Mouse (Mus musculus): Measurements from ENCODE around the gene Klhl25. TPM values are rescaled to one million over a fixed set of nuclear protein-coding genes. Genes with fewer than 3 reads are reported as not detected.
"Not testable (repeated sequence)": the region's sequence is repeated elsewhere in the genome, so short reads cannot be mapped to it uniquely, and the experiment has no call there.

Klhl25 gene
- polyA plus RNA-seq, 1 experiment from 2014 or later: 19.6 TPM

DNA sequence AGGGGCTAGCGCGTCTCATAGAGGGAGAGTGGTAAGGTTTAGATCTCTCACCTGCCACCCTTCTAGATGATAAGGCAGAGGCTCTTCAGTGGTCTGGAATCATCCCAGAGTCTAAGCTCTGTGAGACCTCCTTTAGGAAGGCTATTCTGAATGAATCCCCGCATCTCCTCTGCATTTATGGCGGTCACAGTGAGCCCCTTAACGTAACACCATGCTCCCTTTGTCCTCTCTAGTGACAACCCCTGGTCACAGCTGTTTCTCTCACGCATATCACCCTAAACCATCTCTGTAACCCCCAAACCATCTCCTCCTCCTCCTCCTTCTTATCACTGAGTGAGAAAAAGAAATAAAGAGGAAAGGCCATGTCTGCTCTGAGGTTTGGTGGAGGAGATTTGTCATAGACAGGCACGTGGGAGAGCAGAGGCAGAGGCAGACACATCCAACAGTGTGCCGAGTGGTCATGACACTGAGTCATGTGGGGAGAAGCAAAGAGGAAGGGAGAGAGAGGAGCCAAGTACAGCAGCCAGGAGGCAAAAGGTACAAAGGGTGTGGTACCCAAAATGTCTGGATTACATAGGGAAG is 25.9 kb upstream of the Klhl25 start:
- Histone ChIP-seq H3K9me3 (ENCODE audit: low read length) (no peaks in the 10 kb centered on the region), H3K36me3 (ENCODE audit: insufficient read depth, low read length) (no peaks in the 10 kb centered on the region), H3K4me2 (replicated peaks; ENCODE audit: low read depth, low read length) (no peak overlapping the region), H3K4me1 (ENCODE audit: insufficient read depth, low read length) (no peaks in the 10 kb centered on the region), H3K27ac (ENCODE audit: low read length) (no peak overlapping the region), H3K9ac (replicated peaks; ENCODE audit: low read length) (no peak overlapping the region), H3K4me3 (ENCODE audit: low read length) (no peak overlapping the region), H3K27me3 (ENCODE audit: insufficient read depth, low read length) (no peaks in the 10 kb centered on the region)
- no peak for ATAC-seq (ENCODE audit: low FRiP score, low TSS enrichment)
- WGBS: 65% methylated on average over 8 of the region's 8 CpGs

GRCm38 (mm10) chr7:75823071-75823470 is 25.0 kb upstream of the Klhl25 start:
- Histone ChIP-seq H3K9ac (replicated peaks; ENCODE audit: low read length) (no peak overlapping the region), H3K9me3 (ENCODE audit: low read length) (no peaks in the 10 kb centered on the region), H3K27ac (ENCODE audit: low read length) (no peak overlapping the region), H3K4me1 (ENCODE audit: insufficient read depth, low read length) (no peaks in the 10 kb centered on the region), H3K27me3 (ENCODE audit: insufficient read depth, low read length) (no peaks in the 10 kb centered on the region), H3K4me2 (replicated peaks; ENCODE audit: low read depth, low read length) (no peak overlapping the region), H3K36me3 (ENCODE audit: insufficient read depth, low read length) (no peaks in the 10 kb centered on the region), H3K4me3 (ENCODE audit: low read length) (no peak overlapping the region)
- 78% methylated on average over 2 of the region's 2 CpGs for WGBS
- ATAC-seq (ENCODE audit: low FRiP score, low TSS enrichment): no peak

DNA sequence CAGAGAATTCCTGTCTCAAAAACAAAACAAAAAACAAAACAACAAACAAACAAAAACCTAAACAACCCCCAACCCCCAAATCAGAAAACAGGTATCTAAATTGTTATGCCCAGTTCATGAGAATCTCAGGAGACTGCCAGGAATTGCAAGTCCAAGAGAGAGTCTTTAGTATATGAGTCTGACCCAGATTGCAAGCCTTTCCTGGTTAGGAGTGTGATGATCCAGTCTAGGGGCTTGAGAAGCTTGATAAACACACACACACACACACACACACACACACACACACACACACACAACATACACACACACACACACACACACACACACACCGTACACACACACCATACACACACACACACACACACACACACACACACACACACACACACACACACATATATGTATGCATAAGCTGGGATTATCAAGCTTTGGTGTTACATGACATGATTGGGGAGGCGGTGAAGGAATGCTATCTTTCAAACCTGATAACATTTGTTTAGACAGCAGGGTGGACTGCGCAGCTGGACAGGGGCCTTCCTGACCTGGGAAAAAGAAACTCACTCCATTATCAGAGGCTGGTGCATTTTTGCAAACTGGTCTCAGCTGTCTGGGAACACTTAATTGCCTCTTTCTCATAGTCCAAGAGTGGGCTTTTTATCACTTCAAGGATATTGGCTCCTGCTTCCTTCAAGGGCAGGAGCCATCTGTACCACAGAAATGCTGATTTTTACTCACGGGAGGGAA is 21.6 kb upstream of the Klhl25 start:
- no peak overlapping the region for H3K9ac ChIP-seq (replicated peaks; ENCODE audit: low read length)
- 66% methylated on average over 3 of the region's 4 CpGs for WGBS
- ATAC-seq (ENCODE audit: low FRiP score, low TSS enrichment): no peak
- H3K27ac ChIP-seq (ENCODE audit: low read length): no peak overlapping the region
- no peak overlapping the region for H3K4me3 ChIP-seq (ENCODE audit: low read length)
- no peaks in the 10 kb centered on the region for H3K36me3 ChIP-seq (ENCODE audit: insufficient read depth, low read length)
- no peaks in the 10 kb centered on the region for H3K4me1 ChIP-seq (ENCODE audit: insufficient read depth, low read length)
- H3K4me2 ChIP-seq (replicated peaks; ENCODE audit: low read depth, low read length): no peak overlapping the region
- no peaks in the 10 kb centered on the region for H3K9me3 ChIP-seq (ENCODE audit: low read length)
- H3K27me3 ChIP-seq (ENCODE audit: insufficient read depth, low read length): no peaks in the 10 kb centered on the region

- Histone ChIP-seq H3K27ac (ENCODE audit: low read length) (no peak overlapping the region), H3K4me2 (replicated peaks; ENCODE audit: low read depth, low read length) (no peak overlapping the region), H3K4me1 (ENCODE audit: insufficient read depth, low read length) (no peaks in the 10 kb centered on the region), H3K9ac (replicated peaks; ENCODE audit: low read length) (no peak overlapping the region), H3K36me3 (ENCODE audit: insufficient read depth, low read length) (no peaks in the 10 kb centered on the region), H3K9me3 (ENCODE audit: low read length) (no peaks in the 10 kb centered on the region), H3K27me3 (ENCODE audit: insufficient read depth, low read length) (no peaks in the 10 kb centered on the region), H3K4me3 (ENCODE audit: low read length) (no peak overlapping the region)
- WGBS: 88% methylated on average over 1 of the region's 1 CpGs
- no peak for ATAC-seq (ENCODE audit: low FRiP score, low TSS enrichment)
These were observed 20.8 kb upstream of the Klhl25 start for GRCm38 (mm10) chr7:75827357-75827756.

GRCm38 (mm10) chr7:75827850-75828249 is 20.3 kb upstream of the Klhl25 start:
- H3K27me3 ChIP-seq (ENCODE audit: insufficient read depth, low read length): no peaks in the 10 kb centered on the region
- no peak overlapping the region for H3K9ac ChIP-seq (replicated peaks; ENCODE audit: low read length)
- peak; percentile 75 for ATAC-seq (ENCODE audit: low FRiP score, low TSS enrichment)
- no peaks in the 10 kb centered on the region for H3K9me3 ChIP-seq (ENCODE audit: low read length)
- no peak overlapping the region; the same call in 1 of the 2 replicates for H3K4me2 ChIP-seq (replicated peaks; ENCODE audit: low read depth, low read length)
- WGBS: 25% methylated on average over 10 of the region's 10 CpGs
- H3K4me3 ChIP-seq (ENCODE audit: low read length): no peak overlapping the region
- H3K27ac ChIP-seq (ENCODE audit: low read length): no peak overlapping the region
- no peaks in the 10 kb centered on the region for H3K36me3 ChIP-seq (ENCODE audit: insufficient read depth, low read length)
- no peaks in the 10 kb centered on the region for H3K4me1 ChIP-seq (ENCODE audit: insufficient read depth, low read length)

GRCm38 (mm10) chr7:75828536-75828935 is 19.6 kb upstream of the Klhl25 start:
- Histone ChIP-seq H3K4me2 (replicated peaks; ENCODE audit: low read depth, low read length) (no peak overlapping the region), H3K4me1 (ENCODE audit: insufficient read depth, low read length) (no peaks in the 10 kb centered on the region), H3K27ac (ENCODE audit: low read length) (no peak overlapping the region), H3K27me3 (ENCODE audit: insufficient read depth, low read length) (no peaks in the 10 kb centered on the region), H3K9ac (replicated peaks; ENCODE audit: low read length) (no peak overlapping the region), H3K9me3 (ENCODE audit: low read length) (no peaks in the 10 kb centered on the region), H3K36me3 (ENCODE audit: insufficient read depth, low read length) (no peaks in the 10 kb centered on the region), H3K4me3 (ENCODE audit: low read length) (no peak overlapping the region)
- ATAC-seq (ENCODE audit: low FRiP score, low TSS enrichment): no peak
- WGBS: 94% methylated on average over 5 of the region's 5 CpGs

GRCm38 (mm10) chr7:75830251-75831060 is 17.7 kb upstream of the Klhl25 start:
- H3K9ac ChIP-seq (replicated peaks; ENCODE audit: low read length): no peak overlapping the region
- no peaks in the 10 kb centered on the region for H3K27me3 ChIP-seq (ENCODE audit: insufficient read depth, low read length)
- H3K36me3 ChIP-seq (ENCODE audit: insufficient read depth, low read length): no peaks in the 10 kb centered on the region
- no peak overlapping the region for H3K4me3 ChIP-seq (ENCODE audit: low read length)
- H3K9me3 ChIP-seq (ENCODE audit: low read length): no peaks in the 10 kb centered on the region
- no peak overlapping the region for H3K4me2 ChIP-seq (replicated peaks; ENCODE audit: low read depth, low read length)
- H3K27ac ChIP-seq (ENCODE audit: low read length): no peak overlapping the region
- 72% methylated on average over 6 of the region's 6 CpGs for WGBS
- no peak for ATAC-seq (ENCODE audit: low FRiP score, low TSS enrichment)
- no peaks in the 10 kb centered on the region for H3K4me1 ChIP-seq (ENCODE audit: insufficient read depth, low read length)

- not testable (repeated sequence) for H3K9me3 ChIP-seq (ENCODE audit: low read length); H3K4me1 ChIP-seq (ENCODE audit: insufficient read depth, low read length); H3K4me2 ChIP-seq (replicated peaks; ENCODE audit: low read depth, low read length); H3K9ac ChIP-seq (replicated peaks; ENCODE audit: low read length); H3K4me3 ChIP-seq (ENCODE audit: low read length); H3K27me3 ChIP-seq (ENCODE audit: insufficient read depth, low read length); H3K36me3 ChIP-seq (ENCODE audit: insufficient read depth, low read length); H3K27ac ChIP-seq (ENCODE audit: low read length)
- 0 out of 2 replicates have a peak, but pooled peaks have one; percentile 51 for ATAC-seq (ENCODE audit: low FRiP score, low TSS enrichment)
- WGBS: 80% methylated on average over 3 of the region's 4 CpGs
These were observed 14.2 kb upstream of the Klhl25 start for GRCm38 (mm10) chr7:75833960-75834359.

DNA sequence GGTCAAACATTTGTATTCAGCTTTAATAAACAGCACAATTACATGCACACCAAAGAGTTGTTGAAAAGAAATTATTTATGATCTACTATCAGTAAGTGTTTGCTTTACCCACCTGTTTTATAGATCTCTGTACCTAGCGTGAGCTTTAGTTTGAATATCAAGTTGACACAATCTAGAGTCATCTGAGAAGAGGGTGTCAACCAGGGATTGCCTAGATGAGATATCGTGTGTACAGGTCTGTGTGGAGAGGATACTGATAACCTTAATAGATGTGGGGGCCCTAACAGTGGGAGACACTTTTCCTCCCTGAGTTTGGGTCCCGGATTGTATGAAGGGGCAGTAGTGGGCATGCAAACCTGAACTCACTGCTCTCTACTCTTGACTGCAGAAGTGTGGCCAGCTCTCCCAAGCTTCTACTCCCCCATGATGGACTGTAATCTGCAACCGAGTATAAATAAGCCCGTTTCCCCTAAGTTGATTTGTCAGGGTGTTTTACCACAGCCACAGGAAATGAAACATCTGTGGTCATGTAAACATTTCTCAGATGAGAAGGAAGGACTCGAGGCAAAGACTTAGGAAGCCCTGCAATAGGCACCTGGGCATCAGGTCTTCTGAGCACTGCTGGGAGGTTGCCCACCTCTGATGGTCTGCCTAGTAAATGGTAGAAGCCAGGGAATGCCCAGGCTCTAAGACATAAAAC is 13.0 kb upstream of the Klhl25 start:
- not testable (repeated sequence) for H3K4me1 ChIP-seq (ENCODE audit: insufficient read depth, low read length); H3K4me3 ChIP-seq (ENCODE audit: low read length); H3K36me3 ChIP-seq (ENCODE audit: insufficient read depth, low read length); H3K27ac ChIP-seq (ENCODE audit: low read length); H3K9ac ChIP-seq (replicated peaks; ENCODE audit: low read length); H3K9me3 ChIP-seq (ENCODE audit: low read length); H3K27me3 ChIP-seq (ENCODE audit: insufficient read depth, low read length); H3K4me2 ChIP-seq (replicated peaks; ENCODE audit: low read depth, low read length)
- peak; percentile 51; the same call in 1 of the 2 replicates for ATAC-seq (ENCODE audit: low FRiP score, low TSS enrichment)
- 35% methylated on average over 3 of the region's 6 CpGs for WGBS
